Comparison of ENCODE assay signal across 39 mouse cellular contexts in the genomic region with DNA sequence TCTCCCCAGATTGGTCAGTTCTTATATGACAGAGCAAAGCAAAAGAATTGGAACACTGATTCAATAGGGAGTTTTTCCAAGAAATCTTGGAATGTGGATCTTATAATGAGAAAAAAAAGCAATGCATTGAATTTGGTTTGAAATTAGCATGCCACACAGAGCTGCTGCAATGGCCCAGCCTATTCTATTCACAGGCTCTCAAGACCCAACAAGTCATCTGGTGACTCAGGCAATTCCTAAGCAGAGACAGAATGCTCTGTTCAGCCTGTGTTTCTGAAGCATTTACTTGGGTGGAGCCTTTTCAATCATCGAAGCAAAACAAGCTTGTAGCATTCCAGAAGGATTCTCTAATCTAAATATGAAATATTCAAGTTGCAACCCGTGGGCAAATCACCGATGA. TPM values are rescaled to one million over a fixed set of nuclear protein-coding genes. Genes with fewer than 3 reads are reported as not detected.
A peak's percentile ranks its signal among the peaks of the same experiment; 100 is the strongest.
DNase-seq lines count a peak whose midpoint lies in the region; ATAC-seq and TF ChIP-seq lines count a peak whose summit lies in the region.
"Had no signal": no experiment of that assay in that cellular context is flagged by ENCODE, and none has a peak within 500 bp of the region (broad histone marks: within the 10 kb centered on the region; RNA-seq: fewer than 3 reads in every experiment).

No protein-coding gene starts in this region.

- no peaks in the 10 kb centered on the region for H3K36me3 ChIP-seq in intestine, embryonic 16.5 days (ENCODE audit: control insufficient read depth, insufficient read depth, low read length)
- H3K36me3 ChIP-seq: forebrain, embryonic 10.5 days; heart, embryonic 13.5 days; limb, embryonic 13.5 days; lung, embryonic 15.5 days had no signal

- no peak overlapping the region for H3K9ac ChIP-seq in intestine, embryonic 16.5 days (ENCODE audit: low read depth, low read length)
- H3K9ac ChIP-seq: heart, embryonic 13.5 days; limb, embryonic 13.5 days; lung, embryonic 15.5 days had no signal

- H3K4me3 ChIP-seq in olfactory bulb, adult 2 months (ENCODE audit: insufficient read depth, low read depth, low read length), result no peak overlapping the region
- no peak overlapping the region for H3K4me3 ChIP-seq in intestine, embryonic 16.5 days (ENCODE audit: low read length)
- H3K4me3 ChIP-seq: forebrain, embryonic 10.5 days; heart, embryonic 13.5 days; left cerebral cortex, adult 2 months; limb, embryonic 13.5 days; lung, embryonic 15.5 days had no signal

- no peak for TF ChIP-seq CTCF in olfactory bulb, adult 2 months (IDR thresholded peaks at IDR 0.05; ENCODE audit: insufficient read depth, low read depth, low read length)

- DNase-seq in layer of hippocampus, adult 9-11 months, result peak; percentile 10
- no peak for DNase-seq in layer of hippocampus, postnatal 36 days
- peak; percentile 58 for DNase-seq in brain, adult 2 months (ENCODE audit: low read depth, low spot score)
- DNase-seq in adrenal gland, adult 8-10 months, result no peak
- DNase-seq: adrenal gland, postnatal 36 days; cerebellum, adult 8-10 months; cerebellum, postnatal 25 days; gastrocnemius, postnatal 10 days; heart, postnatal 10 days; kidney, adult 9 months; kidney, postnatal 10 days; lung, postnatal 36 days; retina, postnatal 1 day; spleen, adult 18-20 months had no signal

- no peaks in the 10 kb centered on the region for H3K4me1 ChIP-seq in olfactory bulb, adult 2 months (ENCODE audit: control insufficient read depth, insufficient read depth, low read length)
- H3K4me1 ChIP-seq in intestine, embryonic 16.5 days (ENCODE audit: control insufficient read depth, insufficient read depth, low read length), result no peaks in the 10 kb centered on the region
- H3K4me1 ChIP-seq: forebrain, embryonic 10.5 days; heart, embryonic 13.5 days; limb, embryonic 13.5 days; lung, embryonic 15.5 days had no signal

- no peaks in the 10 kb centered on the region for H3K9me3 ChIP-seq in intestine, embryonic 16.5 days (ENCODE audit: control insufficient read depth, low read length)
- H3K9me3 ChIP-seq: forebrain, embryonic 10.5 days; heart, embryonic 13.5 days; limb, embryonic 13.5 days; lung, embryonic 15.5 days had no signal

- no peak for ATAC-seq in intestine, embryonic 16.5 days
- ATAC-seq: forebrain, embryonic 16.5 days; intestine, postnatal 0 days had no signal

- 56% methylated on average over 3 of the region's 3 CpGs for WGBS in olfactory bulb, adult 2 months
- WGBS in intestine, embryonic 16.5 days, result 81% methylated on average over 3 of the region's 3 CpGs

- no peaks in the 10 kb centered on the region for H3K27me3 ChIP-seq in intestine, embryonic 16.5 days (replicated peaks; ENCODE audit: control insufficient read depth, insufficient read depth, low read length)
- H3K27me3 ChIP-seq: CH12.LX; heart, embryonic 13.5 days; limb, embryonic 13.5 days; lung, embryonic 15.5 days had no signal

- H3K4me2 ChIP-seq in intestine, embryonic 16.5 days (ENCODE audit: low read depth, low read length), result no peak overlapping the region
- H3K4me2 ChIP-seq: heart, embryonic 13.5 days; limb, embryonic 13.5 days; liver, embryonic 11.5 days; lung, embryonic 15.5 days; midbrain, embryonic 11.5 days had no signal

- H3K27ac ChIP-seq in olfactory bulb, adult 2 months (ENCODE audit: insufficient read depth, low read depth, low read length), result peak overlapping the region; percentile 73
- H3K27ac ChIP-seq in intestine, embryonic 16.5 days (ENCODE audit: low read length), result no peak overlapping the region
- H3K27ac ChIP-seq: forebrain, embryonic 10.5 days; heart, embryonic 13.5 days; left cerebral cortex, adult 2 months; limb, embryonic 13.5 days; lung, embryonic 15.5 days had no signal

- no peak for TF ChIP-seq POLR2A in olfactory bulb, adult 2 months (IDR thresholded peaks at IDR 0.05; ENCODE audit: insufficient read depth, low read depth, low read length)

RNA-seq across cellular contexts. Expression of gene 4921504E06Rik, which starts 26.1 kb away (rescaled TPM):
- total RNA-seq in layer of hippocampus, postnatal 36 days (2021), result not detected
- polyA plus RNA-seq in olfactory bulb, adult 2 months (2012; ENCODE audit: insufficient read depth, insufficient read length, low replicate concordance, missing spikeins), result not detected in 2 replicates
- total RNA-seq in adrenal gland, adult 8-10 months (2022), result not detected
- not detected in 2 replicates for polyA plus RNA-seq in intestine, embryonic 16.5 days (2015; fragmentation: Nextera tagmentation; extraction: Ambion mirVana)
- total RNA-seq: adrenal gland, adult 18-20 months; adrenal gland, postnatal 36 days; CH12.LX; ES-E14; gastrocnemius, postnatal 10 days; heart, adult 8-10 months; heart, postnatal 10 days; hematopoietic stem cell, adult 5-6 weeks; layer of hippocampus, postnatal 10 days; left cerebral cortex, adult 2 months; left cerebral cortex, postnatal 36 days; megakaryocyte, adult 5-6 weeks had no signal
- polyA plus RNA-seq: C2C12; embryonic facial prominence, embryonic 11.5 days; forebrain, embryonic 10.5 days; forebrain, embryonic 16.5 days; gonadal fat pad, adult 2 months; heart, embryonic 13.5 days; intestine, postnatal 0 days; limb, embryonic 13.5 days; liver, embryonic 11.5 days; liver, embryonic 16.5 days; lung, embryonic 15.5 days; midbrain, embryonic 11.5 days; neural tube, embryonic 14.5 days; thymus, postnatal 0 days had no signal

Comparison
In these comparisons a context has a peak if more than half of its experiments do, and no peak if none do; other contexts are left out.
1. DNase-seq: peak in layer of hippocampus, adult 9-11 months (single experiment) and brain, adult 2 months (single experiment); none in layer of hippocampus, postnatal 36 days (0 of 2) and adrenal gland, adult 8-10 months (single experiment).